Mouse (Mus musculus) lung, embryonic 14.5 days (tissue): ENCODE results near the gene Olfr1066. TPM values are rescaled to one million over a fixed set of nuclear protein-coding genes. Genes with fewer than 3 reads are reported as not detected.
A peak's percentile ranks its signal among the peaks of the same experiment; 100 is the strongest.
"Not testable (repeated sequence)": the region's sequence is repeated elsewhere in the genome, so short reads cannot be mapped to it uniquely, and the experiment has no call there.

Experiments
- ATAC-seq: fragments of 200-750 bp; cut with Nextera tagmentation; 2 replicates; pipeline ENCODE4 v1.8.0; 2017; ENCODE audit warnings: mild to moderate bottlenecking, moderate TSS enrichment, moderate library complexity; ENCODE audit not compliant: insufficient read depth
- DNase-seq: peaks from one replicate; pipeline ENCODE4 v3.0.0-alpha.2; 2015
- H3K27ac ChIP-seq: fragments of 300-500 bp; sonication (generic); 2 replicates; pipeline ENCODE4 v1.5.1; 2014; ENCODE audit warnings: low read depth, mild to moderate bottlenecking, moderate library complexity
- H3K27me3 ChIP-seq: fragments of 300-500 bp; sonication (generic); 2 replicates; pipeline ENCODE4 v1.6.1; 2014; ENCODE audit warnings: low read length, control low read depth; ENCODE audit not compliant: insufficient read depth
- H3K36me3 ChIP-seq: fragments of 300-500 bp; sonication (generic); 2 replicates; pipeline ENCODE4 v1.6.1; 2014; ENCODE audit warnings: control low read depth; ENCODE audit not compliant: insufficient read depth
- H3K4me1 ChIP-seq: fragments of 300-500 bp; sonication (generic); 2 replicates; pipeline ENCODE4 v1.6.1; 2014; ENCODE audit warnings: antibody characterized with exemption, control low read depth; ENCODE audit not compliant: insufficient read depth
- H3K4me2 ChIP-seq: fragments of 300-500 bp; sonication (generic); 2 replicates; pipeline ENCODE4 v1.6.1; 2014; ENCODE audit warnings: mild to moderate bottlenecking
- H3K4me3 ChIP-seq: fragments of 300-500 bp; sonication (generic); 2 replicates; pipeline ENCODE4 v1.5.1; 2014; ENCODE audit warnings: low read depth, low read length
- H3K9ac ChIP-seq: fragments of 300-500 bp; sonication (generic); 2 replicates; pipeline ENCODE4 v1.6.1; 2014
- H3K9me3 ChIP-seq: fragments of 300-500 bp; sonication (generic); 2 replicates; pipeline ENCODE4 v1.6.1; 2016; ENCODE audit warnings: low read depth, low read length, control low read depth
- CTCF ChIP-seq: IDR thresholded peaks from 2 replicates; pipeline ENCODE4 v1.5.1; 2016; ENCODE audit warnings: antibody characterized with exemption, low read depth
- WGBS: fragments of 180-500 bp; shearing (Covaris S2); extraction: QIAGEN DNeasy Blood & Tissue Kit; methylation state at CpG from one replicate; pipeline ENCODE4 v1.1.7; 2014; 5-methylcytosine and 5-hydroxymethylcytosine counted together
- polyA plus RNA-seq: library from polyadenylated mRNA; unstranded; fragments of >200 nt; fragmentation: Nextera tagmentation; extraction: Ambion mirVana; gene quantifications from 2 replicates; pipeline ENCODE4 v1.2.1, GENCODE M21; 2014

Gene Olfr1066
- polyA plus RNA-seq, result not detected in 2 replicates

DNA sequence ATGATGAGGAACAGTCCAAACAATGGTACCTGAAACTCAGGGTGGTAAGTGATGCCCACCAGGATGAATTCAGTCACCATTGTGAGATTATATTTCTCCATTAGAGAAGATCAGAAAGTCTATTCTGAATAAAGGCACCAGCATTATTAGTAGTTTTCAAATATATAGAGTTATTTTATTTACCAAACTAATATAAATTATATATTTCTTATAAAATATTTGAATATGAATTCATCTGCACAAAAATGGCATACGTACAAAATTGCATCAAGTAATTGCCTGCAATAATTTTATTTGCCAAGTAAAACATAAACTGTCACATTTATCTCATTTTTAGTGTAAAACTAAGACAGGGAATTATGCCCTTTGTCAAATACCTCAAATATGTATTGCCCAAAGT lies at the start of gene Olfr1066:
Gene Olfr1066, minus strand, starts transcription at position 101 of the 400 bp plus-strand sequence.
- Histone ChIP-seq H3K4me2 (no peak within 1 kb of the TSS), H3K4me3 (no peak within 1 kb of the TSS), H3K27ac (no peak within 1 kb of the TSS), H3K36me3 (no peaks in the 10 kb centered on the region), H3K4me1 (no peaks in the 10 kb centered on the region), H3K27me3 (no peaks in the 10 kb centered on the region), H3K9me3 (no peaks in the 10 kb centered on the region), H3K9ac (no peak within 1 kb of the TSS)
- 76% methylated on average over 1 of the region's 1 CpGs for WGBS
- ATAC-seq, result no peak
- no peak for TF ChIP-seq CTCF
- no peak for DNase-seq

- no peaks in the 10 kb centered on the region for H3K9me3 ChIP-seq
- H3K27ac ChIP-seq, result no peak within 1 kb of the TSS
- TF ChIP-seq CTCF, result no peak
- no peak within 1 kb of the TSS for H3K4me2 ChIP-seq
- no peak for DNase-seq
- no peaks in the 10 kb centered on the region for H3K36me3 ChIP-seq
- no peaks in the 10 kb centered on the region for H3K4me1 ChIP-seq
- no peak within 1 kb of the TSS for H3K4me3 ChIP-seq
- H3K27me3 ChIP-seq, result no peaks in the 10 kb centered on the region
- ATAC-seq, result no peak
- no peak within 1 kb of the TSS for H3K9ac ChIP-seq
- WGBS, result 43% methylated on average over 1 of the region's 1 CpGs
Observed at GRCm38 (mm10) chr2:86487286-86487685, 31.2 kb upstream of the Olfr1066 start, which contains the start of gene Olfr228. Olfr228 (minus strand) TSS chr2:86487386.

DNA sequence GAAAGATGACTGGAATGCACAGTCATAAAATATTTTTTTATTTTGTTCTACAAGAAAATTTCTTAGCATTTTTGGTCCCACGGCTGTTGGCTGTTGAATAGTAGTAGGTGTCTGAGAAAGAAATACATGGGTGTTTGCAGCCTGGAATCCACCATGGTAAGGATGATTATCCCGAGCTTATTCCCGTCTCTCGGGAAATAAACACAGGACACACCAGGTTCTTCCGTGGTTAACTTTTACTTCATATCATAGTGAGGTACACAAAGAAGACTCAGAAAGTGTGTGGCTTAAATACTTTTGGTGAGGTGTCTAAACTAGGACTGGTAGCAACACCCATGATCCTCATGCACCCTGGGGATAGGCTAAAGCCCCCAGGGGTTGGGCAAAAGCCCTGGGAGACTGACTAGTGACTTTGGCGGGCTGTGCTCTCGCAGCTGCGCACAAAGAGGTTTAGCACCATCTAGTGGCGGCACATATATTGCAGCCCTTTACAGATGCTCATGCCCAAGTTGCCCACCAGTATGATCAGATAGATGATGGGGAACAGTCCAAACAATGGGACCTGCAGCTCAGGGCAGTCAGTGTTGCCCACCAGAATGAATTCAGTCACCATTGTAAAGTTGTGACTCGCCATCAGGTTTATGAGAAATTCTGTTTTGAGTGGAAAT lies 8.5 kb upstream of the Olfr1066 start:
- Histone ChIP-seq H3K9me3 (no peaks in the 10 kb centered on the region), H3K36me3 (no peaks in the 10 kb centered on the region), H3K27me3 (no peaks in the 10 kb centered on the region), H3K4me3 (no peak overlapping the region), H3K9ac (no peak overlapping the region), H3K4me2 (0 out of 2 replicates have a peak overlapping the region, but pooled peaks have one; percentile 33), H3K4me1 (no peaks in the 10 kb centered on the region), H3K27ac (no peak overlapping the region)
- ATAC-seq (peak; percentile 73; the same call in 1 of the 2 replicates), DNase-seq (peak; percentile 81)
- 28% methylated on average over 10 of the region's 10 CpGs for WGBS
- TF ChIP-seq CTCF, result peak; percentile 78

DNA sequence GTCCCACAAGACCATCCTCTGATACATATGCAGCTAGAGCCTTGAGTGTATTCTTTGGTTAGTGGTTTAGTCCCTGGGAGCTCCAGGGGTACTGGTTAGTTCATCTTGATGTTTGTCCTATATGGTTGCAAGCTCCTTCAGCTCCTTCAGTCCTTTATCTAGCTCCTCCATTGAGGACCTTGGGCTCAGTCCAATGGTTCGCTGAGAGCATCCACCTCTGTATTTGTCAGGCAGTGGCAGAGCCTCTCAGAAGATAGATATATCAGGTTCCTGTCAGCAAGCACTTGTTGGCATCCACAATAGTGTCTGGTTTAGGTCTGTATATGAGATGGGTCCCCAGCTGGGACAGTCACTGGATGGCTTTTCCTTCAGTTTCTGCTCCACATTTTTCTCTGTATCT lies 4.4 kb upstream of the Olfr1066 start:
- Histone ChIP-seq H3K4me2 (no peak overlapping the region), H3K27me3 (no peaks in the 10 kb centered on the region), H3K9me3 (no peaks in the 10 kb centered on the region), H3K27ac (no peak overlapping the region), H3K4me3 (no peak overlapping the region), H3K36me3 (no peaks in the 10 kb centered on the region), H3K9ac (no peak overlapping the region), H3K4me1 (no peaks in the 10 kb centered on the region)
- TF ChIP-seq CTCF, result no peak
- WGBS, result 67% methylated on average over 1 of the region's 1 CpGs
- ATAC-seq, result no peak
- no peak for DNase-seq

GRCm38 (mm10) chr2:86450491-86450890 lies 5.6 kb downstream of the Olfr1066 start, which contains the start of gene Olfr1065:
Olfr1065 (minus strand) TSS chr2:86450591.
- not testable (repeated sequence) for H3K9ac ChIP-seq, ATAC-seq, DNase-seq, H3K9me3 ChIP-seq, H3K27me3 ChIP-seq, H3K36me3 ChIP-seq, H3K4me2 ChIP-seq, H3K4me1 ChIP-seq, H3K4me3 ChIP-seq, H3K27ac ChIP-seq
- WGBS, result no CpG with 5 or more reads among the region's 1 CpGs

- H3K36me3 ChIP-seq, H3K4me2 ChIP-seq, H3K27ac ChIP-seq, H3K4me1 ChIP-seq, H3K9me3 ChIP-seq, ATAC-seq, H3K4me3 ChIP-seq, H3K27me3 ChIP-seq, H3K9ac ChIP-seq, DNase-seq: not testable (repeated sequence)
- WGBS, result 76% methylated on average over 1 of the region's 1 CpGs
Observed at GRCm38 (mm10) chr2:86442101-86442500, 14.0 kb downstream of the Olfr1066 start.

DNA sequence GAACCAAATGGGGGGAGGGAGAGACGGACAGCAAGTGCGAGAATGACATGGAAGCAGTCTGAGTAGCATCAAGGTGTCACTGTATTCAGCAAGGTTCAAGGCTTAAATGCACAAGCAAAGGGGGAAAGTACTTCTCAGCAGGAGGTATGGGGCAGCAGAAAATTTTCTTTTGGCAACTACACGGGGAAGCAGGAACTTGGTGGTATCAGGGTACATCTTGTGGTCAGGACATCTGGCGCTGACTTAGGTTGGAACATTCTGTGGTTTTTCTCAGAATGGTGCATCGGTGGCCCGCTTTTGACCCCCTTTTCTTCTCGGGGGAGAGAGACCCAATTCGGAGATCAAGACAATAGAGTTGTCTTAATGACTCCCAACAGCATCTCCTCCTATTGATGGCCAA lies 27.6 kb downstream of the Olfr1066 start:
- H3K27me3 ChIP-seq, H3K4me2 ChIP-seq, H3K27ac ChIP-seq, H3K9me3 ChIP-seq, H3K4me3 ChIP-seq, ATAC-seq, H3K9ac ChIP-seq, H3K4me1 ChIP-seq, H3K36me3 ChIP-seq, DNase-seq: not testable (repeated sequence)
- WGBS, result 90% methylated on average over 8 of the region's 8 CpGs

GRCm38 (mm10) chr2:86426649-86427048 lies 29.4 kb downstream of the Olfr1066 start, which contains the start of gene Olfr1062:
Olfr1062 (minus strand) TSS chr2:86426749.
- not testable (repeated sequence) for DNase-seq, H3K27me3 ChIP-seq, ATAC-seq

More at GRCm38 (mm10) chr2:86426649-86427048, 29.4 kb downstream of the Olfr1066 start, which contains the start of gene Olfr1062:
- H3K9ac ChIP-seq, H3K4me1 ChIP-seq, H3K27ac ChIP-seq, H3K36me3 ChIP-seq, H3K9me3 ChIP-seq, H3K4me3 ChIP-seq, H3K4me2 ChIP-seq: not testable (repeated sequence)
